Mouse (Mus musculus) 416B (cell line): Measurements from ENCODE around the gene Pabpc4.
A peak's percentile ranks its signal among the peaks of the same experiment; 100 is the strongest.
"Not testable (repeated sequence)": the region's sequence is repeated elsewhere in the genome, so short reads cannot be mapped to it uniquely, and the experiment has no call there.

Experiments
- DNase-seq: peaks from one replicate; pipeline ENCODE4 v3.0.0; 2011; ENCODE audit warnings: low read depth

Pabpc4 gene

DNA sequence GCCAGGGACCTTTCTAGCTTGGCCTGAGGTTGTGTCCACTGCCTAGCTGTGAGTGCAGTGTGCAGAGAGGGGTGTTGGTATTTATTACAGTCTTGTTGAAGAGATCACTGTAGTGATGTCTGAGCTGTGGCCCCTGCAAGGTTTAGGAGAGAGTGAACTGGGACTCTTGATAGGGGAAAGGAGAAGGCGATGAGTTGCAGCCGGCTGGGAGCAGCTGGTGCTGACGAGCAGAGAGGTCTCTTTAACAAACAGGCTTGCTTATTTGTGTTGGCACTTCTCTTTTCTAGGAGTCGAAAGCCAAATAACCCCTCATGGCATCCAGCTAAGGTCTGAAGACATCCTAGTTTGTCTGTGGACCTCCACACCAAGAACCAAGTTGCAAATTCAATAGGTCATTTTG is 36.1 kb downstream of the Pabpc4 start:
- no peak for DNase-seq

- DNase-seq: no peak
These were observed 37.0 kb downstream of the Pabpc4 start for GRCm38 (mm10) chr4:123298980-123299670.

GRCm38 (mm10) chr4:123305789-123306188 is 43.6 kb downstream of the Pabpc4 start:
- peak; percentile 87 for DNase-seq

GRCm38 (mm10) chr4:123306999-123307398 is 44.8 kb downstream of the Pabpc4 start:
- DNase-seq: no peak

DNA sequence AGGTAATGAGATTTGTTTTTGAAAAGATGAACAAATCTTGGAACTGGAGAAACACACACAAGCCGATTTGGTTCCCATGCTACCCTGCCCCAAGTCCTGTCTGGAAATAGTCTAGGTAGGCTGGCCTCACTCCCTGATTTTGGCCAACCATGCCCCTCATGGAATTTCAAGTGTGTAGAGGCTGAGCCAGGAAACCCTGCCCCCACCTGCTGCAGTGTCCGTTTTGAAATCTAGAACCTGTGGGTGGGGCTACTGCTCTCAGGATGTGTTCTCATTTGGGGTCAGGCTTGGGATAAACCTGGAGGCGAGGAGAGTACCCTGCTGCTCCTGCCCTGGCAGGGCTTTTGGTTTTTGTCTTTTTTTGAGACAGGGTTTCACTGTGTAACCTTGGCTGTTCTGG is 46.1 kb downstream of the Pabpc4 start:
- DNase-seq: peak; percentile 29

DNA sequence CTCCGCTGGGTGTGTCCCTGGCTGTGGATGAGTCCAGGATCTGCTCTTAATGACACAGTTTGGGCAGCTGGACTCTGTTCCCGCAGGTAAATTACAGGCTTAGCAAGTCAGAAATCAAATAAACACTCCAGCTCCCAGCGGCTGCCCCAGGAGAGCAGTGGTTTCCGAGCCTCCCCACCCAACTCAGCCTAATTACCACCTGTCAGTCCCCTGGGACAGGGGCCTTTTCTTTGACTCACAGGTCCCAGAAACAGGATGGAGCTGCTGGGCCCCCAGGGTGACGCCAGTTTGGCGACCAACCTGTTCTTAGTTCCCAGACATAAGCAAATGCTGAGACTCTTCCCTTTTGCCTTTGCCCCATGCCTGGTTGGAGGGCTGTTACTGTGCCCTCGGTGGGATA is 49.7 kb downstream of the Pabpc4 start:
- DNase-seq: no peak

- DNase-seq: peak; percentile 95
These were observed 50.9 kb downstream of the Pabpc4 start for GRCm38 (mm10) chr4:123313010-123313409.

DNA sequence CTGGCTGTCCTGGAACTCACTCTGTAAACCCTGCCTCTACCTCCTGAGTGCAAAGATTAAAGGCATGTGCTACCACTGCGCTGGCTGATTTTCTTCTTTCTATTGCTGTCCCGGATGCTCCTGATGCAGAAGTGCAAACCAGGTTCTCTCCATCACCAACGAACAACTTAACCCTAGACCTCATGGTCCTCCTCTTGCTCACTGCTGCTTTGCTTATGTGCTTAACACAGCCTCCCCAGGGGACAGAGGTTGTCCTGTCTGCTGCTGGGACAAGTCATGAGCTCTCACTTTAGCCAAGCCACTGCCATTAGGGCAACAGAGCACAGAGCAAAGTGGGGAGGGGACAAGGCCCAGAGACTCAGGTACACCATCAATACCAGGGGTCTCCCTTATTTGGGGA is 52.3 kb downstream of the Pabpc4 start:
- no peak for DNase-seq

DNA sequence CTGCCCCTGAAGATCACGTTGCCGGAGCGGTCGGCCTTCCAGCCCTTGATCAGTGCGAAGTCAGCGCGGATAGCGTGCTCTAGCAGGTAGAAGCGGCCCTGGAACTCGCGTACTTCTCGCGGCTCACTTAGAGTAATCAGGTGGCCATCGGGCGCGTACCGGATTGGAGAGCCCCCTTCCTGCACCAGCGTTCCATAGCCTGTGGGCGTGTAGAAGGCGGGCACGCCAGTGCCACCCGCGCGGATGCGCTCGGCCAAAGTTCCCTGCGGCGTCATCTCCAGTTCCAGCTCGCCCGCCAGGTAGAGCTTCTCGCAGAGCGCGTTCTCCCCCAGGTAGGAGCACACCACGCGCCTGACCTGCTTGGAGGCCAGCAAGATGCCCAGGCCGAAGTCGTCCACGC is 60.8 kb downstream of the Pabpc4 start:
- not testable (repeated sequence) for DNase-seq

GRCm38 (mm10) chr4:123323534-123323933 is 61.4 kb downstream of the Pabpc4 start, which contains the start of gene Oxct2a:
Gene Oxct2a, minus strand, starts transcription at chr4:123323634.
- DNase-seq: no peak

DNA sequence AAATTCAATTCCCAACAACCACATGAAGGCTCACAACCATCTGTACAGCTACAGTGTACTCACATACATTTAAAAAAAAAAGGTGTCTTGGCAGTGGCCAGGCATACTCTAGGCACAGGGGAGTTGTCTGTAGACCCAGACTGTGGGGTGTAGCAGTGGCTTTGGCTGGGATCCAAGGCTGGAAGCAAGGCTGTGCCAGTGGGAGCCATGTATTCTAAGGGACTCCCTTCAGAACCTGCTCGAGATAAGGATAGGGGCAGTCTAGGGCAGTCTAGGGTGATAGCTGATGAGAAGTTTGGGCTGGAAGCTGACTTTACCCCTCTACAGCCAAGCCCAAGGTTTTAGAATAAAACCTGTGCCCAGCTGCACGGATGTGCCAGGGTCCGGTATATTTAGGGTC is 63.9 kb downstream of the Pabpc4 start:
- DNase-seq: no peak

- DNase-seq: peak; percentile 30
These were observed 65.5 kb downstream of the Pabpc4 start for GRCm38 (mm10) chr4:123327630-123328029.

DNA sequence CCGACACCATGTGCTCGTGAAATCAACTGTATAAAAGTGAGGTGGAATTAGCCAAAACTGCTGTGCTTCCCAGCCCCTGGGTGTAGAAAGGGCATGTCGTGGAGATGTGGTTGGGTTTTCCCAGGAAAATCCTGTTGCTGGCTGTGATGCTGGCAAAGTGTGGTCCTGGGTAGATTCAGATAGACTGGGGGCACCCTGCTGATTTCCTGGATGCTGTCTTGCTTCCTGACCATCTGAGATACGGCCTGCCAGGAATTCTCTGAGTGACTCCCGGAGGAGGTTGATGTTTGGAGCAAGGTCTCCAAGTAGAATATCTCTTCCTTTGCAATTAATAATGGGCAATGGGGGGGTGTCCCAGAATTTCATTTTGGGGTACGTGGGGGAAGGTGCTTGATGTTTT is 66.8 kb downstream of the Pabpc4 start:
- no peak for DNase-seq

DNA sequence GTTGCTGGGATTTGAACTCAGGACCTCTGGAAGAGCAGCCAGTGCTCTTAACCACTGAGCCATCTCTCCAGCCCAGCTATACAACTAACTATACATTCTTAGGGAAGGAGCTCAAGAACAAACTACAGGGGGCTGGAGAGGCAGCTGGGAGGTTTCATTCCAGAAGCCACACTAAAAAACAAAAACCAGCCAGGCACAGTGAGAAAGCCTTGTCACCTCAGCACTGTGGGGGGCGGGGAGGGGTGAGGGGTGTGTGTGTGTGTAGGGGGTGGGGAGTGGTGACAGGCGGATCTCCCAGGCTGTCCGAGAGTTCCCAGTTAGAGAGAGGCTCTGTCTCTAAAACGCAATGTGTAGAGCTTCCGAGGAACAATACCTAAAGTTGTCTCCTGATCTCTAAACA is 69.2 kb downstream of the Pabpc4 start:
- no peak for DNase-seq

DNA sequence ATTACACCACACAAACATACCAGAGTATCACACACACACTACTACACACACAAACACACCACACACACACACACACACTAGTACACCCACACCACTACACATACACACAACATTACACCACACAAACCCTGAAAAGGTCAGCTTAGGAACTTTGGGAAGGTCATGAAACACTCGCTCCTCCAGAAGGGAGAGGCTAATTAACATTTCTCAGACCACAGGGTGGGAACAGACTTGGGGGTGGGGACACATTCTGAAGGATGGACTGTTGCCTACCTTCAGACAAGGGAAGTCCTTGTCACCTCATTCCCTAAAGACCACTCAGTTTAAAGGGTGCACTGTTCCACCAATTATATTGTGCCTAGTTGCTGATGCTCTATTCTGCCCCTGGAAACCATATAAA is 69.8 kb downstream of the Pabpc4 start:
- not testable (repeated sequence) for DNase-seq

DNA sequence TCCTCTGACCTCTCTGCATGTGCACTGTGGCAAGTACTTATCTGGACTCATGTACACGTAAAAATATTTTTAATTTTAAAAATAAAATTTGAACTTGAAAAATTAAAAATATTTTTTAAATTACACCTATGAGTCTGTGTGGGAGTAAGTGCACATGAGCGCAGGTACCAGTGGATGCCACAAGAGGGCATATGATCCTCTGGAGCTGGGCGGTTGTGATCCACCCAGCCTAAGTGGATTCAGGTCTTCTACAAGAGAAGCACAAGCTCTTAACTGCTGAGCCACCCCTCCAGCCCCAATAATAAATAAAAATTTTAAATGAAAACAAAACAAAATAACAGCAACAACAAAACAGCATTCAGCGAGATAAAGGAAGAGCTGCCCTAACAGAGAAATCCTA is 71.0 kb downstream of the Pabpc4 start:
- DNase-seq: no peak

GRCm38 (mm10) chr4:123334177-123334576 is 72.0 kb downstream of the Pabpc4 start:
- no peak for DNase-seq

- DNase-seq: not testable (repeated sequence)
These were observed 73.1 kb downstream of the Pabpc4 start for GRCm38 (mm10) chr4:123335244-123335643.

DNA sequence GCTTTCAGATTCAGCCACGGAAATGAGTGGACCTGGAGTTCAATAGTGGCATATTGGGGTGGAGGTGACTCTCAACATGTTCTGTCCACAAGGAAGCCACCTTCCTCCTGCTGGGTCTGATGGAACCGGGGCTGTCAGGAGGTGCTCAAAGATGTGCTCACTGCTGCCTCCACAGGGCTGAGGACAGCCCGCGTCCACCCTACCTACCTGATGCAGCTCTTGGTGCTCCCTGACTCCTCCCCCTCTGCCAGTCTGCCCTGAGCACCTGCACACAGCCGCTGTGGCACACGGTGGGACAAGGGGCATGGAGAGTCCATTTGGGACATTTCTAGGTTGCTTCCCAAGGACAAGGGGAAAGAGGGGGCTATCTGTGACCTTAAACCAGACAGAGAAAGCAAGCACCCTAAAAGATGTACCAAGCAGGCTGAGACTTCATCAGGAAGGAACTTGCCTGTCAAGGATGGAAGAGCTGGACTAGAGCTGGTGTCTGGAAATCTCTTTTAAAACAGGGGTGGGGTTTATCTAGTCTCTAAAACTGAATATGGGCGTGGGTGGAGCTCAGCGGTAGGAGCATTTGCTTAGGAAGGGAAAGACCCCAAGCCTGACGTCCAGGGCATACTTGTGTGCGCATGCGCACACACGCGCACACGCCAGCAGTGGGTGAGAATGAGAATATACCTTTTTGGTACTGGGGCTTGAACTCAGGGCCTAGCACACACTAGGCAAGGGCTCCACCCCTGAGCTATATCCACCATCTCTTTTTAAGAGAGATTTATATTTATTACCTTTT is 73.8 kb downstream of the Pabpc4 start:
- no peak for DNase-seq

DNA sequence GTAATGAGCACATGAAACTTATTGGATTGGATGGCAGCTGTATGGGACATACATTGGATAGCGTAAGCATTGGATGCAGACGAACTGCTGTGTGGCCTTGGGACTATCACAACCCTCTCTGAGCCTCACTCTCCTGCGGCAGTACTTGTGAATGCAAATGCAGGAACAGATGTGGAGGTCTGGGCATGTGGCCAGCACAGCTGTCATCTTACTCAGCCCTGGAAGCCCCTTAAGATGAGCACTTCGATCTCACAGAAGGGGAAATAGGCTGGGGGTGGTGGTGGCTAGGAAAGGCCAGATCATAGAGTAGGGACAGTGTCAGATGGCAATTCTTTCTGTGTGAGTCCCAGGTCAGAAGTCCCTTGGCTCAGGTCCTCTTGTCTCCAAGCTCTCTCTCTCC is 75.5 kb downstream of the Pabpc4 start:
- peak; percentile 37 for DNase-seq

- DNase-seq: peak; percentile 70
These were observed 78.1 kb downstream of the Pabpc4 start for GRCm38 (mm10) chr4:123340232-123340631.

DNA sequence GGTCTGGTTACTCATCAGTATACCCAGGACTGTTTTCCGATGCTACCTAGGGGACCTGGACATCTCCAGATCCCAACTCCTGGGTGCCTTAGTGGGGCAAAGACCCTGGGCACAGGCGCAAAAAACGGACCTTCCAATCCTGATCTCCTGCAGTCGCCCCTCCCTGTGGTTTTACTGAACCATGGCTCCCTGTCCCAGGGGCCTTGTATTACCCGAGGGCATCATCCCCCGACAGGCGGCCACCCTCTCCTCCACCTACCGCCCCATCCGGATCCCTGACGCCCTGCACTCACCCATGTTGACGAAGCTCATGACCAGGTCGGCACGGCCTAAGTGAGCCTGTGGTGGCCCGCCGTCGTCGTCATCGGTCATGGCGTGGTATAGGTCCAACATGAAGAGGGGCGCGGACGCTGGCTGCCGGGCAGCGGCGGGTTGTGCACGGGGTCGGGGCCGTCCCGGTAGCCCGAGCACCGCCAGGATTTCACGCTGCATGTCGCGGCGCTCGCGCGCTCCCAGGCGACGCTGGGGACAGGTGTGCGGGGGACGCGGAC is 80.0 kb downstream of the Pabpc4 start:
- no peak for DNase-seq
